Mouse (Mus musculus) MEL (cell line): ENCODE results near the gene Poc1a. TPM values are rescaled to one million over a fixed set of nuclear protein-coding genes. Genes with fewer than 3 reads are reported as not detected.

ENCODE experiments used
- DNase-seq: peaks from one replicate; pipeline ENCODE4 v3.0.0; 2011; ENCODE audit warnings: low read depth, low spot score
- H3K27ac ChIP-seq: 2 replicates; pipeline ENCODE4 v1.5.1; 2012; ENCODE audit warnings: low read depth, mild to moderate bottlenecking, control low read depth, low read length, moderate library complexity; ENCODE audit not compliant: control insufficient read depth
- H3K27me3 ChIP-seq, 2 experiments: fragments of 150-350 bp in 1 of 2; sonication (generic) in 1 of 2; 2 replicates each; pipeline ENCODE4 v1.6.1; 2012; ENCODE audit warnings: low read length in 2 of 2, mild to moderate bottlenecking in 2 of 2, improper control_type of control experiment in 1 of 2, moderate library complexity in 1 of 2; ENCODE audit not compliant: insufficient read depth in 2 of 2, control insufficient read depth in 1 of 2
- H3K36me3 ChIP-seq, 2 experiments: 2 replicates each; pipeline ENCODE4 v1.6.1; 2012 to 2014; ENCODE audit warnings: low read length in 2 of 2, improper control_type of control experiment in 1 of 2, inconsistent platforms in 1 of 2, mild to moderate bottlenecking in 1 of 2; ENCODE audit not compliant: insufficient read depth in 2 of 2, control insufficient read depth in 1 of 2
- H3K4me1 ChIP-seq, 2 experiments: fragments of 150-350 bp in 1 of 2; sonication (generic) in 1 of 2; 2 replicates each; pipeline ENCODE4 v1.6.1; 2012; ENCODE audit warnings: low read length in 2 of 2, improper control_type of control experiment in 1 of 2, mild to moderate bottlenecking in 1 of 2; ENCODE audit not compliant: insufficient read depth in 2 of 2, control insufficient read depth in 1 of 2
- H3K4me3 ChIP-seq, 2 experiments: fragments of 150-350 bp in 1 of 2; sonication (generic) in 1 of 2; 2 replicates each; pipeline ENCODE4 v1.5.1; 2012; ENCODE audit warnings: low read depth in 2 of 2, low read length in 2 of 2, mild to moderate bottlenecking in 2 of 2, moderate library complexity in 2 of 2, control low read depth in 1 of 2, improper control_type of control experiment in 1 of 2; ENCODE audit not compliant: control insufficient read depth in 1 of 2, insufficient read depth in 1 of 2
- H3K79me2 ChIP-seq: 2 replicates; pipeline ENCODE4 v1.6.1; 2012; ENCODE audit warnings: mild to moderate bottlenecking, low read length, moderate library complexity; ENCODE audit not compliant: control insufficient read depth, poor library complexity, insufficient read depth
- H3K9ac ChIP-seq: 2 replicates; pipeline ENCODE4 v1.6.1; 2012; ENCODE audit warnings: low read depth, mild to moderate bottlenecking, control low read depth, low read length, moderate library complexity; ENCODE audit not compliant: control insufficient read depth, poor library complexity, severe bottlenecking
- H3K9me3 ChIP-seq: fragments of 150-350 bp; sonication (generic); replicated peaks from 2 replicates; pipeline ENCODE4 v1.6.1; 2012; ENCODE audit warnings: mild to moderate bottlenecking, low read length, improper control_type of control experiment, moderate library complexity; ENCODE audit not compliant: insufficient read depth
- BHLHE40 ChIP-seq: IDR thresholded peaks from 2 replicates; pipeline ENCODE4 v1.6.1; 2012; ENCODE audit warnings: low read depth, mild to moderate bottlenecking, inconsistent platforms, low read length, improper control_type of control experiment, borderline replicate concordance
- CHD1 ChIP-seq: IDR thresholded peaks from 2 replicates; pipeline ENCODE4 v1.6.1; 2012; ENCODE audit warnings: low read depth, mild to moderate bottlenecking, inconsistent platforms, low read length, improper control_type of control experiment
- CHD2 ChIP-seq: IDR thresholded peaks from 2 replicates; pipeline ENCODE4 v1.6.1; 2011; ENCODE audit warnings: low read length, improper control_type of control experiment
- CTCF ChIP-seq, 3 experiments: IDR thresholded peaks in 2 of 3; conservative IDR thresholded peaks in 1 of 3; 2 replicates each; pipeline ENCODE4 v1.5.1; 2011 to 2012; ENCODE audit warnings: low read length in 3 of 3, low read depth in 2 of 3, mild to moderate bottlenecking in 2 of 3, improper control_type of control experiment in 1 of 3, inconsistent platforms in 1 of 3, mixed read lengths in 1 of 3, moderate library complexity in 1 of 3; ENCODE audit not compliant: control insufficient read depth in 1 of 3, insufficient read depth in 1 of 3, poor library complexity in 1 of 3, severe bottlenecking in 1 of 3
- E2F4 ChIP-seq: IDR thresholded peaks from 2 replicates; pipeline ENCODE4 v1.6.1; 2011; ENCODE audit warnings: low read depth, low read length, improper control_type of control experiment, borderline replicate concordance
- EP300 ChIP-seq, 2 experiments: IDR thresholded peaks; 2 replicates each; pipeline ENCODE4 v1.6.1; 2011; ENCODE audit warnings: improper control_type of control experiment in 2 of 2, low read length in 2 of 2, low read depth in 1 of 2, mild to moderate bottlenecking in 1 of 2
- ETS1 ChIP-seq: IDR thresholded peaks from 2 replicates; pipeline ENCODE4 v1.6.1; 2012; ENCODE audit warnings: low read depth, mild to moderate bottlenecking, inconsistent platforms, low read length, improper control_type of control experiment, moderate library complexity
- HCFC1 ChIP-seq: IDR thresholded peaks from 2 replicates; pipeline ENCODE4 v1.6.1; 2012; ENCODE audit warnings: low read depth, mild to moderate bottlenecking, inconsistent platforms, low read length, improper control_type of control experiment, moderate library complexity
- JUND ChIP-seq: IDR thresholded peaks from 2 replicates; pipeline ENCODE4 v1.6.1; 2011; ENCODE audit warnings: low read depth, mild to moderate bottlenecking, improper control_type of control experiment, low read length
- MAFK ChIP-seq: IDR thresholded peaks from 2 replicates; pipeline ENCODE4 v1.6.1; 2011; ENCODE audit warnings: low read depth, mild to moderate bottlenecking, low read length, improper control_type of control experiment, borderline replicate concordance
- MYC ChIP-seq: IDR thresholded peaks from 2 replicates; pipeline ENCODE4 v1.6.1; 2011; ENCODE audit warnings: low read depth, mild to moderate bottlenecking, low read length, improper control_type of control experiment, moderate library complexity
- POLR2A ChIP-seq, 2 experiments: IDR thresholded peaks; 2 replicates each; pipeline ENCODE4 v1.6.1; 2011 to 2012; ENCODE audit warnings: low read length in 2 of 2, mild to moderate bottlenecking in 2 of 2, control low read depth in 1 of 2, improper control_type of control experiment in 1 of 2, low read depth in 1 of 2, moderate library complexity in 1 of 2; ENCODE audit not compliant: control insufficient read depth in 1 of 2, insufficient read depth in 1 of 2, poor library complexity in 1 of 2
- POLR2AphosphoS2 ChIP-seq: IDR thresholded peaks from 2 replicates; pipeline ENCODE4 v1.6.1; 2011; ENCODE audit warnings: low read length, improper control_type of control experiment
- RAD21 ChIP-seq: IDR thresholded peaks from 2 replicates; pipeline ENCODE4 v1.6.1; 2011; ENCODE audit warnings: mild to moderate bottlenecking, low read depth, low read length, improper control_type of control experiment
- SIN3A ChIP-seq: IDR thresholded peaks from 2 replicates; pipeline ENCODE4 v1.6.1; 2012; ENCODE audit warnings: low read length, improper control_type of control experiment, inconsistent platforms
- SMC3 ChIP-seq: IDR thresholded peaks from 2 replicates; pipeline ENCODE4 v1.6.1; 2011; ENCODE audit warnings: low read depth, low read length, improper control_type of control experiment
- TAL1 ChIP-seq: IDR thresholded peaks from 2 replicates; pipeline ENCODE4 v1.6.1; 2012; ENCODE audit warnings: mild to moderate bottlenecking, inconsistent platforms, low read length, moderate library complexity, mixed read lengths
- TCF12 ChIP-seq: IDR thresholded peaks from 2 replicates; pipeline ENCODE4 v1.6.1; 2014; ENCODE audit warnings: low read depth, mild to moderate bottlenecking, inconsistent platforms, low read length, improper control_type of control experiment, moderate library complexity
- UBTF ChIP-seq: IDR thresholded peaks from 2 replicates; pipeline ENCODE4 v1.6.1; 2012; ENCODE audit warnings: low read depth, mild to moderate bottlenecking, inconsistent platforms, low read length, improper control_type of control experiment, moderate library complexity, borderline replicate concordance; ENCODE audit not compliant: insufficient read depth
- USF1 ChIP-seq: IDR thresholded peaks from 2 replicates; pipeline ENCODE4 v1.6.1; 2014; ENCODE audit warnings: low read depth, mild to moderate bottlenecking, inconsistent platforms, low read length, improper control_type of control experiment, moderate library complexity
- USF2 ChIP-seq, 2 experiments: IDR thresholded peaks; 2 replicates each; pipeline ENCODE4 v1.6.1; 2011 to 2012; ENCODE audit warnings: improper control_type of control experiment in 2 of 2, low read length in 2 of 2, borderline replicate concordance in 1 of 2, inconsistent platforms in 1 of 2, low read depth in 1 of 2, mild to moderate bottlenecking in 1 of 2; ENCODE audit not compliant: insufficient read depth in 1 of 2
- ZC3H11A ChIP-seq: IDR thresholded peaks from 2 replicates; pipeline ENCODE4 v1.6.1; 2012; ENCODE audit warnings: low read depth, mild to moderate bottlenecking, inconsistent platforms, low read length, improper control_type of control experiment
- ZKSCAN1 ChIP-seq: IDR thresholded peaks from 2 replicates; pipeline ENCODE4 v1.6.1; 2012; ENCODE audit warnings: low read depth, mild to moderate bottlenecking, inconsistent platforms, low read length, improper control_type of control experiment, moderate library complexity
- ZMIZ1 ChIP-seq: IDR thresholded peaks from 2 replicates; pipeline ENCODE4 v1.6.1; 2012; ENCODE audit warnings: low read depth, mild to moderate bottlenecking, inconsistent platforms, low read length, improper control_type of control experiment, moderate library complexity
- ZNF384 ChIP-seq: IDR thresholded peaks from 2 replicates; pipeline ENCODE4 v1.6.1; 2012; ENCODE audit warnings: low read depth, mild to moderate bottlenecking, inconsistent platforms, low read length, improper control_type of control experiment
- polyA plus RNA-seq, 2 experiments: library from polyadenylated mRNA; stranded (reverse) in 1 of 2; unstranded in 1 of 2; fragments of >175 nt in 1 of 2; fragments of >200 nt in 1 of 2; gene quantifications; 2 replicates each; pipeline versions ENCODE4 v1.2.1 to v1.2.4; 2012; ENCODE audit warnings: low replicate concordance in 2 of 2, low read depth in 1 of 2; ENCODE audit not compliant: insufficient read length in 2 of 2, insufficient read depth in 1 of 2, missing spikeins in 1 of 2
- total RNA-seq: library from RNA; depleted of rRNA; stranded (reverse); fragments of 300-350 nt; gene quantifications from 2 replicates; pipeline ENCODE4 v1.2.3, GENCODE M21; 2012

The Poc1a gene
- total and polyA plus RNA-seq, 3 experiments, result 33.8 to 41.3 TPM; not detected in 1

DNA sequence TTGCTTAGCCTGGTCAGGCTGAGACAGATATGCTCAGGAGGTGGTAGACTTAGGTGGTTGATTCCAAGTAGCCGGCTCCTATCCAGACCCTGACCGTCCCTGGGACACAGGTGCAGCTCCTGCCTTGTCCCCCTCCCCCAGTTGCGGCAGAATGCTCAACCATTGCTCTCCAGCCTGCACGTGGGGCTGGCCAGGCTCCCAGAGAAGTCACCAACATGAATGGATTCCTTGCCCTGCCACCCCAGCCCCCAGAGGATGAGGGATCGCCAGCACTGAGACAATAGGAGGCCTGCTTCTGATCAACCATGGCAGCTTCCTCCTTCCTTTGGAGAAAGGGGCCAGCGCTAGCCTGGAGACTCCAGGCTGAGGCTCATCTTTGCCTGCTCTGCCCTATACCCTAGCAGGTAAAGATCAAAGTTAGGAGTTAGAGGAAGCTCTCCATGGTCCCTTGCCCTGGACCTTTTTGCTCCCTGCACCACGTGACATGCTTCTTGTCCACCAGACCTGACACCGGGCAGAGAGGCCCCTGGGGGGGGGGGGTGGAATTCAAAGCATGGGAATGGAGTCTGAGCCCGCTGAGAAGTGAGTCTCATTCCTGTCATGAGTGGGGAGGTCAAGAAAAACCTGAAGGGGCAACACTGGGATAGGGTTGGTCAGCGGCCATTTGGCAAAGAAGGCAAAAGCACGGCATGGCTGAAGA is 112.1 kb downstream of the Poc1a start:
- Histone ChIP-seq H3K36me3 (peaks cover 0 to 4% of the 10 kb centered on the region in 2 experiments; a peak in 2 of 4 replicates), H3K9ac (no peak overlapping the region), H3K9me3 (no peaks in the 10 kb centered on the region), H3K4me1 (peaks cover under 1 to 10% of the 10 kb centered on the region in 2 experiments; a peak in 3 of 4 replicates), H3K27me3 (peaks cover 0 to 2% of the 10 kb centered on the region in 2 experiments; a peak in 3 of 4 replicates), H3K4me3 (no peak overlapping the region), H3K27ac (no peak overlapping the region), H3K79me2 (no peaks in the 10 kb centered on the region)
- no peak for DNase-seq
- no peak for TF ChIP-seq ZMIZ1
- TF ChIP-seq ZKSCAN1, result no peak
- TF ChIP-seq EP300 (IDR thresholded peaks at IDR 0.05; ENCODE audit: low read depth in 1 of 2, low read length in 2 of 2), result no peak
- no peak for TF ChIP-seq USF1
- no peak for TF ChIP-seq TAL1
- no peak for TF ChIP-seq MAFK
- TF ChIP-seq MYC, result no peak
- TF ChIP-seq POLR2AphosphoS2, result no peak
- TF ChIP-seq ETS1, result no peak
- TF ChIP-seq ZC3H11A, result no peak
- TF ChIP-seq SMC3, result no peak
- no peak for TF ChIP-seq CTCF (IDR thresholded peaks at IDR 0.05 in 2 of 3, conservative IDR thresholded peaks at IDR 0.05 in 1 of 3; ENCODE audit: control insufficient read depth in 1 of 3, insufficient read depth in 1 of 3, low read depth in 2 of 3, low read length in 3 of 3, poor library complexity in 1 of 3, severe bottlenecking in 1 of 3)

- Histone ChIP-seq H3K36me3 (peaks cover 0 to 6% of the 10 kb centered on the region in 2 experiments; a peak in 2 of 4 replicates), H3K4me1 (peaks cover 3 to 13% of the 10 kb centered on the region in 2 experiments; a peak in 3 of 4 replicates), H3K27ac (no peak overlapping the region), H3K9me3 (no peaks in the 10 kb centered on the region), H3K79me2 (no peaks in the 10 kb centered on the region)
- no peak for DNase-seq
- no peak for TF ChIP-seq ZMIZ1
- no peak for TF ChIP-seq POLR2A (IDR thresholded peaks at IDR 0.05; ENCODE audit: control insufficient read depth in 1 of 2, insufficient read depth in 1 of 2, low read depth in 1 of 2, low read length in 2 of 2, poor library complexity in 1 of 2)
- TF ChIP-seq HCFC1, result no peak
- no peak for TF ChIP-seq SIN3A
- TF ChIP-seq USF2 (IDR thresholded peaks at IDR 0.05; ENCODE audit: borderline replicate concordance in 1 of 2, insufficient read depth in 1 of 2, low read depth in 1 of 2, low read length in 2 of 2), result no peak
- no peak for TF ChIP-seq ZNF384
- no peak for TF ChIP-seq EP300 (IDR thresholded peaks at IDR 0.05; ENCODE audit: low read depth in 1 of 2, low read length in 2 of 2)
- TF ChIP-seq E2F4, result no peak
- TF ChIP-seq JUND, result no peak
- no peak for TF ChIP-seq UBTF
- no peak for TF ChIP-seq POLR2AphosphoS2
- no peak for TF ChIP-seq BHLHE40
- no peak for TF ChIP-seq MYC
- TF ChIP-seq CHD2, result no peak
- no peak for TF ChIP-seq RAD21
- no peak for TF ChIP-seq TCF12
- no peak for TF ChIP-seq CHD1
- no peak for TF ChIP-seq SMC3
- TF ChIP-seq, all 39 proteins: peak for 0
- Histone ChIP-seq H3K4me3 (no peak overlapping the region), H3K27me3 (peaks cover 0 to 2% of the 10 kb centered on the region in 2 experiments; a peak in 3 of 4 replicates), H3K9ac (no peak overlapping the region)
Measured at GRCm38 (mm10) chr9:106393548-106393947, 112.7 kb downstream of the Poc1a start.
